Mouse (Mus musculus) lung, adult 2 months (tissue): ENCODE results near the gene Gm28308. TPM values are rescaled to one million over a fixed set of nuclear protein-coding genes. Genes with fewer than 3 reads are reported as not detected.

Experiments used
- DNase-seq: peaks from one replicate; pipeline ENCODE4 v3.0.0; 2022
- H3K4me1 ChIP-seq: fragments of 200-500 bp; 2 replicates; pipeline ENCODE4 v1.6.1; 2011; ENCODE audit warnings: low read length; ENCODE audit not compliant: control insufficient read depth, insufficient read depth
- H3K4me3 ChIP-seq: fragments of 200-500 bp; replicated peaks from 2 replicates; pipeline ENCODE3; 2011; ENCODE audit warnings: low read depth, mild to moderate bottlenecking, control low read depth, low read length; ENCODE audit errors: extremely low read depth
- CTCF ChIP-seq: fragments of 200-500 bp; IDR thresholded peaks from 2 replicates; pipeline ENCODE4 v1.5.1; 2011; ENCODE audit warnings: mild to moderate bottlenecking, low read length, control low read depth; ENCODE audit not compliant: insufficient read depth
- POLR2A ChIP-seq: fragments of 200-500 bp; IDR thresholded peaks from 2 replicates; pipeline ENCODE4 v1.6.1; 2011; ENCODE audit warnings: low read depth, mild to moderate bottlenecking, control low read depth, low read length, borderline replicate concordance; ENCODE audit errors: extremely low read depth
- WGBS: fragments of 180-500 bp; shearing (Covaris S2); methylation state at CpG from one replicate; pipeline ENCODE4 v1.1.7; 2018; 5-methylcytosine and 5-hydroxymethylcytosine counted together
- polyA plus RNA-seq: library from polyadenylated mRNA; depleted of rRNA; stranded (reverse); fragments of >200 nt; gene quantifications from 2 replicates; pipeline ENCODE4 v1.2.3, GENCODE M21; 2012

The Gm28308 gene
- polyA plus RNA-seq, 1 experiment: 0.39 TPM

GRCm38 (mm10) chr6:52221337-52221992, 8.3 kb upstream of the Gm28308 start, which contains the start of gene Hoxa7:
Hoxa7 (minus strand) TSS chr6:52221854.
- Histone ChIP-seq H3K4me3 (peak within 1 kb of the TSS; percentile 82), H3K4me1 (peaks cover 3% of the 10 kb centered on the region; the same call in 1 of the 2 replicates)
- 0 out of 2 replicates have a peak, but pooled peaks have one; percentile 22 for TF ChIP-seq POLR2A
- peak; percentile 82 for TF ChIP-seq CTCF
- peak; percentile 86 for DNase-seq
- 3% methylated on average over 46 of the region's 46 CpGs for WGBS

DNA sequence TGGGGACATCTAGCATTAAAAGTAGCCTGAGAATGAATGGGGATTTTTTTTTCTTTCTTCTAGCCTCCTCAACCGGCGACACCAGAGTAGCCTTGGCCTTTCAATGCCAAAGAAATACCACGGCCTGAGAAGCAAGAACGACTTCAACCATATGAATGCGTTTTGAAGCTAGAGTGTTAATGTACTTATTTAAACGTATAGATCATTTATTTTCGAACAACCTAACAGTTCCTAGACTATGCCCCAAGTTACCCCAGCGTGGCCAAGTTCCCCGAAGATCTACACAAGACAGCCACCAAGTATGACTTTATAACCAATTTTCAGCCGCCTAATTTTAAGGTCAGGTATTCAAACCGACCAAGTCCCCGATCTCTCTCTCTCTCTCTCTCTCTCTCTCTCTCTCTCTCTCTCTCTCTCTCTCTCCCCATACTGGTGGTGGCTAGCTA, 7.7 kb upstream of the Gm28308 start:
- H3K4me1 ChIP-seq: peaks cover 3% of the 10 kb centered on the region; the same call in 1 of the 2 replicates
- WGBS: 40% methylated on average over 12 of the region's 12 CpGs
- peak overlapping the region; percentile 82 for H3K4me3 ChIP-seq
- TF ChIP-seq POLR2A (no peak), CTCF (no peak)
- DNase-seq: no peak

DNA sequence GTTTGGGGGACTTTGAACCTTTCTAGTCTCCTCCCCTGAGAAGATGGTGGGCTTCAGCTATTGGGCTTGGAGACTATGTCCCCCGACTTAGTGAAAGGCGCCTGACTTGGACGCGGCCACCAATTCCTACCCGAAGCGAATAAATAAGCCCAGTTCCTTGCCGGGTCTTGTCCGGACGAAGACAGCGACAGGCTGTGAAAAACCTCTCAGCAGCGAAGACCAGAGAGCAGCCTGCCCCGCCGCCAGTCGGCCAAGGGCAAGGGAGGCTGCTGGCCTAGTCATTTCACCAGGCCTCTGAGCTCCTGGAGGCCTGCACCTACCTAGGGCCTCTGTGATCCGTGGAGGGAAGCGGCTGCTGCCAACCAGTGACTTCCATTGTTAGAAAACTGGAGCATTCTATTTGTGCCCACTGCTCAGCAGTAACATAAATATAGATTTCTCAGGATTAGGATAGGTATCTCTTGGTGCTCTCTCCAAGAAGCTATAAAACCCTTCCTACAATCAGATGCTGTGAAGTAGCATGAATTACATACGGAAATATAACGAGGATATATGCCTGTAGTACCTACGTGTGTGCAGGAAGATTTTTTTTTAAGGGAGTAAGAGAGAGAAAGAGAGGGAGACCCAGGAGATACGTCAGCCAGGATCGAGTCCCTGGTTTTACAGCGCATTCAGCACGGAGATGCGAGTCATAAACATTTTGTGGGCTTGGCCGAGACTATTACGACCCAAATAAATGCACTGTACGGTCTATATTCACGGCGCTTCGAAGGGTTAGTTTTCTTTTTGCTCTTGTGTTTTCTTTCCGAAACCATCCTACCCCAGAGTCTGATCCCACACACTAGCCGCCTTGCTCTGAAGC, 7.1 kb upstream of the Gm28308 start:
- DNase-seq: no peak
- 64% methylated on average over 32 of the region's 32 CpGs for WGBS
- TF ChIP-seq CTCF (no peak), POLR2A (no peak)
- Histone ChIP-seq H3K4me3 (no peak overlapping the region), H3K4me1 (peaks cover 3% of the 10 kb centered on the region; the same call in 1 of the 2 replicates)

DNA sequence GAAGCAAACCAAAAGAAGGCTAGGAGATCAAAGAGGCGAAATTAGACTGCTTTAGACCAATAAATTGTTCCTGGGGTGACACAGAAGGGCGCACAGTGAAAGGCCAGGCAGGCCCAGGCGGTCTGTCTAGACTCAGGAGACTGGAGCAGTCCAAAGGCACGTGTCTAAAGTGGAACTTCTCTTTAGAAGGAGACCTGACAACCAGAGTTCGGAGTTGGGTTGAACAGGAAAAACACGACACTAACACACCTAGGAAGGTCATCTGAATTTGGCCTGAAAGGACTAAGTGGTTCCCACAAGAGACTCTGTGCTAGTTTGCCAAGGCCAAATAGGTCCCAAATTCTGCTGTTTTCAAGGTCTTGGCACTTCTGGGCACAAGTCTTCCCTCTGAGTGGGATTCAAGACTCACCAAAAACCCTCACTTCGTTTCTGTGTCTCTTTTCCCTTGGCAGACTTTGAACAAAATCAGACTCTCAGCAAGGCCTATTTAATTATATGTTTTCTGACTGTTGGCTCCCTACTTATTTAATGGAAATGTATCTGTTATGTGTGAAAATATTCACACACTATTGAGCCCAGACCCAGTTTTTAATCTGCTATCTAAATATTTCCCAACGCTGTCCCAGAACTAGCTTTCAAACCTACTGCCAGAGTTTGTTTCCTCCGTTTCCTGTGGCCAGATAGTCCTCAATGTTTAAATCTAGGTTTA, 6.2 kb upstream of the Gm28308 start:
- TF ChIP-seq CTCF (no peak), POLR2A (no peak)
- no peak for DNase-seq
- WGBS: 74% methylated on average over 9 of the region's 9 CpGs
- Histone ChIP-seq H3K4me3 (no peak overlapping the region), H3K4me1 (peaks cover 3% of the 10 kb centered on the region; the same call in 1 of the 2 replicates)

DNA sequence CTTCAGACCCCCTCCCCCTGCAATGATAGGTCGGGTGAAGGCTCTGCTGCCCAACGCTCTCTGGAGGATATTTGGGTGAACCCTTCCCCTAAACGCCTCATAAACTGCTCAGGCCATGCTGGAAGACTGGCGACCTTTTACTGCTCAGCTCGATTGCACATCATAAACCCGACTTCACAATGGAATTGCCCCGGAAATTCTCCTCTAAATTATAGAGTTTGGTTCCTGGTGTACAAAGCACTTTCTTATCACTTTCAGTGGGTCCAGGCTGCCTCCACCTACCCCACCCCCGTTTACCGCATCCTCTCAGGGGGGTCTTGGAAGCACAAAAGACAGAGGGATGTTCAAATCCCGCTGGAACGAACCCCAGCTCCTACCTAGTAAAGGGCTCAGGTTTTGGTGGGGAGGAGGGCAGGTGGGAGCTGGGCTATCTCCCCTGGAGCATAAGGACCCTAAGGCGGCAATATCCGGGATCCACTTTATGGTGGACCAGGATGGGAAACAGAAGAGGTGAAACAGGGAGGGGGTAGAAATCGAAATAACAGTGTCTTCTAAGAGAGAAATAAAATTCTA, 5.6 kb upstream of the Gm28308 start:
- DNase-seq: no peak
- WGBS: 44% methylated on average over 14 of the region's 14 CpGs

GRCm38 (mm10) chr6:52217895-52218642, 4.9 kb upstream of the Gm28308 start:
- Histone ChIP-seq H3K4me1 (peaks cover 6% of the 10 kb centered on the region; the same call in 1 of the 2 replicates), H3K4me3 (no peak overlapping the region)
- no peak for DNase-seq
- TF ChIP-seq CTCF (no peak), POLR2A (no peak)
- WGBS: 19% methylated on average over 23 of the region's 23 CpGs

More for the DNA sequence above, 5.6 kb upstream of the Gm28308 start:
- H3K4me1 ChIP-seq: peaks cover 3% of the 10 kb centered on the region; the same call in 1 of the 2 replicates
- no peak overlapping the region for H3K4me3 ChIP-seq
- TF ChIP-seq POLR2A (no peak), CTCF (no peak)

DNA sequence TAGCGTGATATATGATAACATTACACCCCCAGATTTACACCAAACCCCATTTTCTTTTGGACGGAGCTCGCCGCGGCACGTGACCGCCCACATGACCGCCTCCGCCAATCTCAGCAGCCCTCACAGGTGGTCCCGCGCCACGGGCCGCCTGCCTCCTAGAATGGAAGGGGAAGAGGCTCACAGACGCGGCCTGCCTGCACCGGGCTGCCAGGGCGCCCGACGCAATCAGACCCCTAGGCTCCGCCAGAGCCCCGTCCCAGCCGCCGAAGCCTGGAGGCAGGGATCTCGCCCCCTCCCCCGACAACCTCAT, 4.3 kb upstream of the Gm28308 start:
- 1% methylated on average over 25 of the region's 25 CpGs for WGBS
- DNase-seq: no peak
- TF ChIP-seq CTCF: no peak
- TF ChIP-seq POLR2A: no peak
- peaks cover 12% of the 10 kb centered on the region; the same call in 1 of the 2 replicates for H3K4me1 ChIP-seq
- peak overlapping the region; percentile 54 for H3K4me3 ChIP-seq

- Histone ChIP-seq H3K4me3 (peak overlapping the region; percentile 54), H3K4me1 (peaks cover 14% of the 10 kb centered on the region)
- no peak for DNase-seq
- 4% methylated on average over 60 of the region's 60 CpGs for WGBS
- no peak for TF ChIP-seq POLR2A
- TF ChIP-seq CTCF: no peak
Measured at GRCm38 (mm10) chr6:52216691-52217458, 3.7 kb upstream of the Gm28308 start.
